Mouse (Mus musculus) ES-Bruce4 (cell line): Measurements from ENCODE around the gene Epb41l5.

Experiments used
- CTCF ChIP-seq: IDR thresholded peaks from one replicate; pipeline ENCODE4 v1.8.1; 2011; ENCODE audit warnings: low read depth, low read length
- EP300 ChIP-seq: IDR thresholded peaks from 2 replicates; pipeline ENCODE4 v1.6.1; 2011; ENCODE audit warnings: low read depth, low read length; ENCODE audit not compliant: insufficient read depth
- POLR2A ChIP-seq: IDR thresholded peaks from one replicate; pipeline ENCODE4 v1.8.1; 2011; ENCODE audit warnings: low read length; ENCODE audit not compliant: insufficient read depth

DNA sequence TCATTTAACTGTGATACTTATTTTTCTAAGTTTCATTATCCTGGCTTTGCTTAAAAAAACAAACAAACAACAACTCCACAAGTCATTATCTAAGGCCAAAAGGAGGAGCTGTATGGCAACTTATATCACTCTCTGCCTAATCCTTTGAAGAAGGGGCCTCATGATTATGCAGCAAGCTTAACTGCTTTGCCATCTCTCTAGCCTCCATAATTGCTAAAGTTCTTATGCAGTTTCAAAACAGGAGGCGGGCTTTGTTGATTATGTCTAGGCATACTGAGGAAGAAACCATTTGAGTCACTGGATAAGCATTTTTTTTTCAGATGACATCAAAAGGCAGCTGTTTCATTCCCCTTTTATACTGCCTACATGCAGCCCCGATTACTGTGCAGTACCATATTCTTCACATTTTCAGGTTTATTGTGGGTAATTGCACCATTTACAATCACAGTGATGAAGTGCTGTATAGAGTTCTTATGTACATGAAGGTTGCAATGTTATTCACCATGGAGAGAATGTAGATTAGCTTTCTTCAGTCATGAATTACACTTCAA lies 32.9 kb upstream of the Epb41l5 start:
- TF ChIP-seq POLR2A: no peak
- no peak for TF ChIP-seq CTCF
- TF ChIP-seq EP300: no peak
